Mouse (Mus musculus): ENCODE results near the gene Wdr19.

The Wdr19 gene

GRCm38 (mm10) chr5:65199346-65200128 is at the start of gene Wdr19:
Wdr19 (plus strand) TSS chr5:65199696.
- peak; percentile 99 for DNase-seq (ENCODE audit: low read depth)

DNA sequence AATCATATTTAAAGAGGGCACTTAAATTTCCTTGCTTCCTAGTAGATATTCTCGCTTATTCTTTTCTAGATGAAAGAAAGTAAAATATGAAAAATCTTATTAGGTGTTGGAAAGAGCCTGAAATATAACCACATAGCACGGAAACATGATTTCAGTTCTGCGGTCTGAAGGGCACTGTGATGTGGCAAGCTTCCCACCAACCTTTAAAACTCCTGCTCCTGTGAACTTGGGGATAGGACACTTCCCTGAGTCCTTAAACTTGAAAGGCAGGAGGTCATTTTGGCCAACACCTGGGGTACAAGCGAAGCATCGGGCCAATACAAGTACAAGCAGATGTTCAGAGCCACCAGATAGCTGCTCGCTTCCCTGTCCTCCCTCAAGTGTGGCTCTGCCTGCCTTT is 49.8 kb upstream of the Wdr19 start:
- no peak for DNase-seq (ENCODE audit: low read depth)

DNA sequence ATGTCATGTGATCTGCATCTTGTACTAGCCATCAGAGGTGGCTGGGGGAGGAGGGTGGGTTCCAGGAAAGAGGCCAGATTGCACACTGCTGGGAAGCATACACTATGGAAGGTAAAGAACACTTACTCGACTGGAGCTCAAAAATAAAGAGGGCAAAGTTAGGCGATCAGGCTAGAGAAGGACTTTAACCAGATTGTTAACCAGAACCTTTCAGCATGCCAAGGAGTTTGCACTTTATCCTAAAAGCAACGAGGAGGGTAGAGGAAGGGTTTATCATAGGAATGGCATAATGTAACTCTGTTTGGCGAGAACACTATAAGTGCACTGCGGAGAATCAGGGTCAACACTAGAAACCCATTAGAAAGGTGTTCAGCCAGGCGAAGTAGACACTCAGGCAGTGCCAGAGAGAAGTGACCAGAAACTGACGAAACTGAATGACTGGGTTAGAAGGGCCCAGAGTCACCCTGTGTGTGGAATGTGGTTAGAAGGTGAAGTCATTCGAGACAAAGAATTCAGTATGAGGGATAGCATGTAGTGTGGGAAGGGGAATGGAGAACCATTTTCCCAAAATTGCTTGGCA is 49.0 kb upstream of the Wdr19 start:
- DNase-seq (ENCODE audit: low read depth): no peak

GRCm38 (mm10) chr5:65151276-65151675 is 48.2 kb upstream of the Wdr19 start:
- no peak for DNase-seq (ENCODE audit: low read depth)

GRCm38 (mm10) chr5:65151767-65152166 is 47.7 kb upstream of the Wdr19 start:
- no peak for DNase-seq (ENCODE audit: low read depth)

DNA sequence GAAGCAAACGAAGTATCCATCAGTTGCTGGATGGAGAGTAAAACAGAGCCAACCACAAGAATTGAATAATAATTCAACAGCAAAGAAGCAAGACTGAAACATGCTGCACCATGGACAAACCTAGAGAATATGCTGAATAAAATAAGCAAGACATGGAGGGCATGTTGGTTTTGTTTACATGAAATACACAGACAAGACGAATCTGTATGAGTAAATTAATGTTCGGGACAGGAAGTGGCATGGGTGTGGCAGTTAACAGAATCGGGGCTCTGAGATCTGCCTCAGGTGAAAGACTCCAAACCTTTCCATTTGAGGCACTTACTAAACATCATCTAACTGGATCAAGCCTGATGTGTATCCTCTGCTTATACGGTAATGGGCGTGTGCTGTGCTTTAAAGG is 45.2 kb upstream of the Wdr19 start:
- DNase-seq (ENCODE audit: low read depth): peak; percentile 33

- peak; percentile 58 for DNase-seq (ENCODE audit: low read depth)
Observed at GRCm38 (mm10) chr5:65156853-65157252, 42.6 kb upstream of the Wdr19 start.

GRCm38 (mm10) chr5:65157412-65158381 is 41.8 kb upstream of the Wdr19 start:
- no peak for DNase-seq (ENCODE audit: low read depth)

- DNase-seq (ENCODE audit: low read depth): no peak
Observed at GRCm38 (mm10) chr5:65158696-65159305, 40.7 kb upstream of the Wdr19 start.

GRCm38 (mm10) chr5:65163001-65163400 is 36.5 kb upstream of the Wdr19 start:
- no peak for DNase-seq (ENCODE audit: low read depth)

DNA sequence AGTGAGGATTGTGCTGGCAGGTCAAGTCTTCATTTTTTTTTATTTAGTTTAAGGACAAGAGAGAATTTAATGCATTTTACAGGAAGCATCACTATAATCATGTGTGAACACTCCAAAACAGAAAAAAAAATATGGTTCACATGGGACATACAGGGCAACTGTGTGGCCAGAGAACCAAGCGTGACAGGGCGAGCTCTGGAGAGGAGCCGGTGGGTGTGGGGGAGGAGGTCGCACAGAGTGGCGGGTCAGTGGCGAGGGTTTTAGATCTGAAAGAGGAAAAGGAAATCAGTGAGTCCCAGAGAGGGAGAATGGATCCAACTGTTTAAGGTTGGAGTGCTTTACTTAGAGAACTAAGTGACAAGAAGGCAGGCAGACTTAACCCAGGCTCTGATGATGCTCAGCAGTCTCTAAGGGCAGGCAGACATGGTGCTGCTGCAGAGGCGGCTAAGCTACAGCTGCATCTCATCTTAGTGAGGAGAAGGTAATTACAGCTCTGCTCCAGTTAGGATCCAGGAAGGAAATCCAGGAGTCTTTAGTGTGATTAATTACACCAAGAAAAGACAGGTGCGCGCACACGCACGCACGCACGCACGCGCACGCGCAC is 35.9 kb upstream of the Wdr19 start:
- DNase-seq (ENCODE audit: low read depth): no peak

- DNase-seq (ENCODE audit: low read depth): no peak
Observed at GRCm38 (mm10) chr5:65170206-65170605, 29.3 kb upstream of the Wdr19 start.

DNA sequence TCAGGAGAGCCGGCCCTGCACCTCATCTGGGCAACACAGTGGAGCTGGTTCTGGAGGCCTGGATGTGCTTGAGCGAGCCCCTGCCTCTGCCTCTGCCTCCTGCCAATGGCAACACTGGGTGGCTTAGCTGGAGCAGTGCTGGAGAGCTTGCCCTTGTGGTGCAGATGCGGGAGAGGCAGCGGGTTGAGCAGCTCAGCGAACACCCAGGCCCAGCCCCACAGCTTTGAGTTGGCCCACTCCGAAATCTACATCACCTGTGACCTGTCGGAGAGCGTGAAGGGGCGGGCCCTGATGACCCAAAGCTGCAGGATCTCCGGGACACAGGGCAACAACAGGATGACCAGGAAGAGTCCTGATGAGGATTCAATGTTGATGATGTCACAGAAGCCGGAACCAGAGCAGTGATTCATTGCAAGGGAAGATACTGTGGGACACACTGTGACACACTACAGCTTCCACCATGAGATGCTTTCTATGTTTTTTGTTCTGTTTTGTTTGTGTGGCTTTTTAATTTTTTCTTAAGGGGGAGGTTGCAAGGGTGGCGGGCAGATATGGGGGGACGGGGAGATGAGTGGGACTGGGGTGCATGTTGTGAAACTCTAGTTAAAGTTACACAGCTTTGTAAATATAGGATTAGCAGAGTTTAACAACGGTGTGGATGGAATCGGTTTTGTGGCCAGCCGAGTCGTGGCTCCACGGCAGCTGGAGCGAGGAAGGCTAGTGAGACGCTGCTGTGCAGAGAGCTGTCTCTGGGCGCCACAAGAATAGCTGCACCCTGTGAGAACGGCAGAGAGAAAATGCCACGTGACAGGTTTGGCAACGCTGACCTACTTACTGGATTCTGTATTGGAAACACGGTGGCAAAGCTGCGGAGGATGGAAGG is 24.2 kb upstream of the Wdr19 start:
- no peak for DNase-seq (ENCODE audit: low read depth)

- no peak for DNase-seq (ENCODE audit: low read depth)
Observed at GRCm38 (mm10) chr5:65175918-65176484, 23.5 kb upstream of the Wdr19 start.

- no peak for DNase-seq (ENCODE audit: low read depth)
Observed at GRCm38 (mm10) chr5:65177026-65177514, 22.4 kb upstream of the Wdr19 start.

- DNase-seq (ENCODE audit: low read depth): no peak
Observed at GRCm38 (mm10) chr5:65178477-65178876, 21.0 kb upstream of the Wdr19 start.

- DNase-seq (ENCODE audit: low read depth): no peak
Observed at GRCm38 (mm10) chr5:65181160-65181793, 18.2 kb upstream of the Wdr19 start.

GRCm38 (mm10) chr5:65181794-65182169 is 17.7 kb upstream of the Wdr19 start:
- DNase-seq (ENCODE audit: low read depth): no peak

GRCm38 (mm10) chr5:65182268-65182667 is 17.2 kb upstream of the Wdr19 start:
- no peak for DNase-seq (ENCODE audit: low read depth)

DNA sequence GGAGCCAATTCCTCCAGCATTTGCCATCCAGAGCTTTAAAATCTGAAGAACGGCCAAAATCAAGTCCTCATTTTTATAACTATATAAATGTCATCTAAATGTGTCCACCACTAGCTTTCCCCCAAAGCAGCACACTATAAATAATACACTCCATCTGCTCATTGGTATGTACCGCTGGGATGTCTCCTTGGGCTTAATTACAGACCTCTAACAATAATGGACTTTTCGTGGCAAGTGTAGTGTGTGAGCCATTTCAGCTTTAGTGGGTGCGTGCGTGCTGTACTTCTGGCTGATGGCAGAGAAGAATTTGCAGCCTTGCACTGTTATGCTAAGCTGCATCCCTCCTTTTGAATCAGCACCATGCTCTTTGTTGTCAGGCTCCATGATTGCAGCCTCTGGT is 7.9 kb upstream of the Wdr19 start:
- no peak for DNase-seq (ENCODE audit: low read depth)
